Mouse (Mus musculus): Measurements from ENCODE around the gene Edc3. TPM values are rescaled to one million over a fixed set of nuclear protein-coding genes. Genes with fewer than 3 reads are reported as not detected.

Edc3 gene
- total RNA-seq, 2 experiments from 2014 or later = 13.8 to 14.2 TPM

- no peak overlapping the region for H3K4me3 ChIP-seq
- H3K27ac ChIP-seq = no peak overlapping the region
- TF ChIP-seq CTCF (IDR thresholded peaks at IDR 0.05) = no peak
- intact Hi-C loops (cut with DNase I) = no loop called here
- no peak for DNase-seq (ENCODE audit: extremely low spot score in 1 of 2, low spot score in 2 of 2)
Measured at GRCm38 (mm10) chr9:57747067-57747466, 38.7 kb downstream of the Edc3 start.

- no peak for DNase-seq (ENCODE audit: extremely low spot score in 1 of 2, low spot score in 2 of 2)
- TF ChIP-seq CTCF (IDR thresholded peaks at IDR 0.05) = no peak
- Histone ChIP-seq H3K4me3 (no peak overlapping the region), H3K27ac (peak overlapping the region; percentile 47; the same call in 1 of the 2 replicates)
- intact Hi-C loops (cut with DNase I) = no loop called here
Measured at GRCm38 (mm10) chr9:57748137-57748536, 39.8 kb downstream of the Edc3 start.

DNA sequence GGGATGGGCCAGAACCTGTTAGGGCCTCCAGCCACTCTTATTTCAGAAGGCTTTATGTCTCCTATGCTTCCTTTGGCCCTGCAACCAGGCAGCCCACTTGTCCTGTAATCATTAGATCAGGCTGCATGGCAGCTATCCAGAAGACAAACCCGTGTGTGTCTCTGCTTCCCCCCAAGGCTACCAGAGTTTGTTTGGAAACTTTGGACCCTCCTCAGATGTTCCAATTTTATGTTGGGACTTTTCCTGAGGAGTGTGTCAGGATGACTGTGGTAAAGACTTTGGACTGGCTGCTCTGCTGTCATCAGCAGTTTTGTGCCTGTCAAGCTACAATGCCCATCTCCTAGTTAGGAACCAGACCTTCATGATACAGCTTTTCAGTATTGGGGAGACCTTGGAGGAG, 40.5 kb downstream of the Edc3 start:
- H3K27ac ChIP-seq = peak overlapping the region; percentile 2; the same call in 1 of the 2 replicates
- TF ChIP-seq CTCF (IDR thresholded peaks at IDR 0.05) = no peak
- no peak overlapping the region for H3K4me3 ChIP-seq
- intact Hi-C loops (cut with DNase I) = no loop called here
- no peak for DNase-seq (ENCODE audit: extremely low spot score in 1 of 2, low spot score in 2 of 2)

GRCm38 (mm10) chr9:57750901-57751300, 42.6 kb downstream of the Edc3 start:
- no peak for TF ChIP-seq CTCF (IDR thresholded peaks at IDR 0.05)

DNA sequence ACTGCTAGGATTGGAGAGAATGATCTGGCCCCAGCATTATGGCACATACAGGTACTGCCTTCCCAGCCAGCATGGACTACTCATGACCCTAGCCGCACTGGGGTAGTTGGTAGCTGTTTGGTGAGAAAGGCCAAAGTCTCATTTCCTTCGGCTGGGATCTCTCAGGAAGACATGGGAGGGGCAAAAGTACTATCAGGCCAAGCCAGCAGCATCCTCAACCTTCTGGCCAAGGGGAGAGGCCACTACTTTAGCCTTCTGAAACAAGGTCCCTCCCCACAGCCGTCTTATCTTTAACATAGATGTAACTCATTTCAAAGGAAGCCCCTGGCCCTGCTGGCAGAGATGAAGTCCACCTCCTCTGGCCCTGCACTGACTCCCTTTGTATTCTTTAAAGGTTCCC, 49.2 kb downstream of the Edc3 start:
- TF ChIP-seq CTCF (IDR thresholded peaks at IDR 0.05) = no peak
- H3K4me3 ChIP-seq = no peak overlapping the region
- intact Hi-C loops (cut with DNase I) = no loop called here
- DNase-seq (ENCODE audit: extremely low spot score in 1 of 2, low spot score in 2 of 2) = no peak
- no peak overlapping the region for H3K27ac ChIP-seq

More at GRCm38 (mm10) chr9:57750901-57751300, 42.6 kb downstream of the Edc3 start:
- Histone ChIP-seq H3K4me3 (no peak overlapping the region), H3K27ac (no peak overlapping the region)
- intact Hi-C loops (cut with DNase I) = no loop called here
- no peak for DNase-seq (ENCODE audit: extremely low spot score in 1 of 2, low spot score in 2 of 2)

DNA sequence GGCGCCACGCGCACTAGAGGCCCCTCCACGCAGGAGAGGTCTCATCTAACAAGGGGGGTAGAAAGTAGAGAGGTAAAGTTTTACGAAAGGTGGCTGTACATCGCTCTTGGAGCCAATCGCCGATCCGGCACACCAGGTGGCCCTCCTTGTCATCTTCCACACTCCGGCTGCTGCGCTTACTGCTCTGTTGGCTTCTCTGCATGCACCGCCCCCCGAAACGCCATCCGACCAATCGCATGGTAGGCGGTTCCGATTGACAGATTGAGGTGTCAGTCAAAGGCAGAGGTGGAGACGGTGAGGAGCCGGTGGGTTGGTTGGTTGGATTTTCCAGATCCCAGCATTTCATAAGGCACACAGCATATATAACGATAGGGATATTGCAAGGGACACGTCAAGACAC, 50.2 kb downstream of the Edc3 start:
- intact Hi-C loops (cut with DNase I) = no loop called here
- peak in 1 of 2 experiments; percentile 43 for DNase-seq (ENCODE audit: extremely low spot score in 1 of 2, low spot score in 2 of 2)
- H3K27ac ChIP-seq = peak overlapping the region; percentile 18; the same call in 1 of the 2 replicates
- H3K4me3 ChIP-seq = no peak overlapping the region
- no peak for TF ChIP-seq CTCF (IDR thresholded peaks at IDR 0.05)

GRCm38 (mm10) chr9:57759289-57759688, 50.9 kb downstream of the Edc3 start:
- Histone ChIP-seq H3K4me3 (no peak overlapping the region), H3K27ac (peak overlapping the region; percentile 18; the same call in 1 of the 2 replicates)
- TF ChIP-seq CTCF (IDR thresholded peaks at IDR 0.05) = peak; percentile 92
- intact Hi-C loops (cut with DNase I) = no loop called here
- peak; percentile 65 to 66 for DNase-seq (ENCODE audit: extremely low spot score in 1 of 2, low spot score in 2 of 2)

DNA sequence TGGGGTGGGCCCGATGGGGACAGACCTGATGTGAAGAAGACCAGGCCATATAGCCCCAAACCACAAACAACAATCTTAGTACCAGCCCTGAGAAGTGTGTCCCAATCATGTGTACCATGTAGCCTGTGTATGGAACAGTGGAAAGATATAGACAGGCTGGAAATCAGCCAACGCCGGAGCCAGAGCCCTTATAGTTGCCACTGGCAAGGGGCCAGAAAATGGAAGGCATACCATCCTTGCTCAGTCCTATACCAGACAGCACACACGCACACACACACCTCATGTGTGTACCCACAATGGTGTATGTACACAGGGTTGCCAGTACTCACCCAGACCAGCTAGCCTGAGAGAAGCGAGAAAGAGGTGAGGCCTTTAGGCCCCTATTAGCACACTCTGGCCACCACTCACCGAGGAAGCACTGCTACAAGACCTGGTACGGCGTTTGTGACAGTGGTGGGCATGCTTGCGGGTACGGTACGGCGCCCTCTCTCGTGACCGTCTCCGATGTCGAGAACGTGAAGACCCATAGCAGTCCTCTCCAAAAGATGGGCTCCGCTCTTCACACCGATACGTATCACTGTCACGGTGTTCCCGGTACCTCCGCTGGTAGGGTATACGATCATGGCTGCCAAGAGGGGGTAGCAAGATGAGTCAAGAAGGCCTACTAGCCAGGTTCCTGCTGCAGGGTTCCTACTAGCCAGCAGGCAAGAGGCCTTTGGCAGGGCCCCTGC, 52.2 kb downstream of the Edc3 start:
- Histone ChIP-seq H3K27ac (no peak overlapping the region; the same call in 1 of the 2 replicates), H3K4me3 (no peak overlapping the region)
- DNase-seq (ENCODE audit: extremely low spot score in 1 of 2, low spot score in 2 of 2) = no peak
- intact Hi-C loops (cut with DNase I) = loop anchor here (5.0 kb wide), 2 partner anchors 157 to 237 kb away; no protein-coding TSS in a partner anchor
- TF ChIP-seq CTCF (IDR thresholded peaks at IDR 0.05) = no peak

DNA sequence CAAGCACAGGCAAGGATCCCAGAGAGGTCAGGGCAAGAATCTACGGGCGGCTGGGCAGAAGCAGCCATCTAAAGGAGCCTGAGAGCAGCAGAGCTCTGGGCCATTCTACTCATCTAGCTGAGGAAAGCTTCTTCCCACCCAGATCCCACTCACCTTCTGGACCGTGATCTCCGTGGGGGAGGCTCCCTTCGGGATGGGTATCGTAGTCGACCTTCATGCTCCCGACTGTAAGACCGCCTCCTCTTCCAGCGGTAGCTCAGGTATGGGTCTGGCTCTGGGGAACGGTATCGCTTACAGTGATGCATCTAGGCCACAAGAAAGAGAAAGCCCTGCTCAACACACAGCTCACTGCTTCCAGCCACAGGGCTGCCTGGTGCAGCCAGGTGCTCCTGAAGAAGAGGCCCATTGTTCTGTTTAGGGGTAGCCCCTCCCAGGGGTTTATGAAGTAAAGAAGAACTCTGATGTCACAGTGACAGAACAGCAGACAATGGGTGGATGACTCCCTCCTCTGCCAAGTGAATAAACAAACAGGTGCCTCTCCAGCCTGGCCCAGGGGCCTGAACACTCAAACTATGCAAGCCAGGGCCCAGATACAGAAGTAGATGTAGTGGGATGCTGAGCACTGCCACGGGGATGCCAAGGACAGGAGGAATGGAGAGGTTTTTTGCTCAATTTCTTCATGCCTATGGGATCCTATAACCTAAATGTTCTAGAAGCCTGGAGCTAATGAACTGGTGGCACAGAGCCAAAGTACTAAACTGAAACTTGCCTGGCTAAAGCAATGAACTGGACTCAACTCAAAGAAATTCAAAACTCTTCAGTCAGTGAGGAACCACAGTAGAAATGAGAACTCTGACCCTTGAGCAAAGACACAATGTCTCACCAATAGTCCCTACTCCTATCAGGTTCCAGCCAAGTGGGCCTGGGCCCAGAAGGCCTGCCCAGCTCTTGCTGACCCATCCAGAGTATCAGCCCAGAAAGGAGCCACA, 53.5 kb downstream of the Edc3 start:
- H3K4me3 ChIP-seq = peak overlapping the region; percentile 59
- no peak for DNase-seq (ENCODE audit: extremely low spot score in 1 of 2, low spot score in 2 of 2)
- no peak for TF ChIP-seq CTCF (IDR thresholded peaks at IDR 0.05)
- peak overlapping the region; percentile 100 for H3K27ac ChIP-seq
- intact Hi-C loops (cut with DNase I) = loop anchor here (5.0 kb wide), 2 partner anchors 155 to 235 kb away; no protein-coding TSS in a partner anchor

GRCm38 (mm10) chr9:57762563-57762991, 54.2 kb downstream of the Edc3 start:
- TF ChIP-seq CTCF (IDR thresholded peaks at IDR 0.05) = peak; percentile 56
- intact Hi-C loops (cut with DNase I) = loop anchor here (5.0 kb wide), 2 partner anchors 155 to 235 kb away; no protein-coding TSS in a partner anchor
- no peak for DNase-seq (ENCODE audit: extremely low spot score in 1 of 2, low spot score in 2 of 2)
- peak overlapping the region; percentile 100 for H3K27ac ChIP-seq
- peak overlapping the region; percentile 59 for H3K4me3 ChIP-seq

GRCm38 (mm10) chr9:57764147-57764973, 56.0 kb downstream of the Edc3 start:
- DNase-seq (ENCODE audit: extremely low spot score in 1 of 2, low spot score in 2 of 2) = peak; percentile 79
- intact Hi-C loops (cut with DNase I) = loop anchor here (5.0 kb wide), 2 partner anchors 153 to 233 kb away; no protein-coding TSS in a partner anchor
- H3K4me3 ChIP-seq = peak overlapping the region; percentile 59
- H3K27ac ChIP-seq = peak overlapping the region; percentile 100
- no peak; the same call in 1 of the 2 replicates for TF ChIP-seq CTCF (IDR thresholded peaks at IDR 0.05)
